Mouse (Mus musculus) forebrain, embryonic 10.5 days (tissue): ENCODE results near the gene Sbsn. TPM values are rescaled to one million over a fixed set of nuclear protein-coding genes. Genes with fewer than 3 reads are reported as not detected.

ENCODE experiments used
- DNase-seq: peaks from one replicate; pipeline ENCODE4 v3.0.0-alpha.2; 2017; ENCODE audit warnings: low spot score; ENCODE audit errors: extremely low spot score
- H3K27ac ChIP-seq: fragments of 300-500 bp; sonication (generic); 2 replicates; pipeline ENCODE4 v1.5.1; 2016; ENCODE audit warnings: mild to moderate bottlenecking
- H3K27me3 ChIP-seq: fragments of 300-500 bp; sonication (generic); 2 replicates; pipeline ENCODE4 v1.6.1; 2016; ENCODE audit warnings: mild to moderate bottlenecking; ENCODE audit not compliant: poor library complexity, severe bottlenecking
- H3K36me3 ChIP-seq: fragments of 300-500 bp; sonication (generic); replicated peaks from 2 replicates; pipeline ENCODE4 v1.6.1; 2016; ENCODE audit warnings: mild to moderate bottlenecking, moderate library complexity
- H3K4me1 ChIP-seq: fragments of 300-500 bp; sonication (generic); 2 replicates; pipeline ENCODE4 v1.6.1; 2016
- H3K4me3 ChIP-seq: fragments of 300-500 bp; sonication (generic); 2 replicates; pipeline ENCODE4 v1.5.1; 2016; ENCODE audit warnings: mild to moderate bottlenecking, moderate library complexity
- H3K9me3 ChIP-seq: fragments of 300-500 bp; sonication (generic); 2 replicates; pipeline ENCODE4 v1.6.1; 2016; ENCODE audit warnings: mild to moderate bottlenecking, moderate library complexity
- WGBS: fragments of 180-500 bp; shearing (Covaris S2); methylation state at CpG from one replicate; pipeline ENCODE4 v1.1.7; 2016; 5-methylcytosine and 5-hydroxymethylcytosine counted together
- polyA plus RNA-seq: library from polyadenylated mRNA; unstranded; fragments of >200 nt; fragmentation: Nextera tagmentation; extraction: Ambion mirVana; gene quantifications from 2 replicates; pipeline ENCODE4 v1.2.1, GENCODE M21; 2016

Gene Sbsn
- polyA plus RNA-seq, 1 experiment from 2014 or later = 0.73 TPM

DNA sequence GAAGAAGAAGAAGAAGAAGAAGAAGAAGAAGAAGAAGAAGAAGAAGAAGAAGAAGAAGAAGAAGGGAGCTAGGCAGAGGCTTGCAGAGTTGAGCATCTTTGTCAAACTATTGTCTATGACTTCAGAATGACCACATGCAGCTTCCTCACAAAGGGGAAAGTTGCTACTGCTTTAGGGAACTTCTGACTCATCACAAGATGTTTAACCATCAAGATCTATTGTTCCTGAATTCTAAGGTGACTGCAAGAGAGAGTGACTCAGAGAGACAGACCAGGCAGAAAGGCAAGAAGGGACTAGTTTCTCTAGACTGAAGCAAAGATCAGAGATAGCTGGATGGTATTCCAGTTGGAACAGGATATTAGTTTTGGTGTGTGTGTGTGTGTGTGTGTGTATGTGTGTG is 43.6 kb downstream of the Sbsn start:
- no peak for DNase-seq
- Histone ChIP-seq H3K4me3 (no peak overlapping the region), H3K27me3 (no peaks in the 10 kb centered on the region), H3K36me3 (no peaks in the 10 kb centered on the region), H3K27ac (no peak overlapping the region), H3K4me1 (no peaks in the 10 kb centered on the region), H3K9me3 (peaks cover 5% of the 10 kb centered on the region; the same call in 1 of the 2 replicates)

DNA sequence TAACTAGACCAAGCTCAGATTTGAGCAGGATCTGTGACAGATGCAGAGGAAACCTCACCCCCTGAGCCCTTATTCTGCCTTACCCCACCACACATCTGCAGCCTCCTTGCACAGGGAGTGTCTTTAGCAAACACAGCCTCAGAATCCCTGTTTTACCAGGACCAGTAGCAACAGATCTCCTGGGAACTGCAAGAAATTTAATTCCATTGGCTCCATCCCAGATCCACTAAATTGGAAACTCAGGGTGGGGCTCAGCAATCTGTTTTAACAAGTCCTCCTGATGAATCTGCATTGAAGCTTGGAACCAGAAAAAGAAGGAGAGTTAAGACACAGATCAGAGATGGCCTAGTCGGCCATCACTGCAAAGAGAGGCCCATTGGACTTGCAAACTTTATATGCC is 45.5 kb downstream of the Sbsn start:
- H3K36me3 ChIP-seq = no peaks in the 10 kb centered on the region
- no peak for DNase-seq
- peaks cover 12% of the 10 kb centered on the region for H3K9me3 ChIP-seq
- no peak overlapping the region for H3K27ac ChIP-seq
- no peak overlapping the region for H3K4me3 ChIP-seq
- no peaks in the 10 kb centered on the region for H3K4me1 ChIP-seq
- WGBS = 91% methylated on average over 1 of the region's 1 CpGs
- no peaks in the 10 kb centered on the region for H3K27me3 ChIP-seq

DNA sequence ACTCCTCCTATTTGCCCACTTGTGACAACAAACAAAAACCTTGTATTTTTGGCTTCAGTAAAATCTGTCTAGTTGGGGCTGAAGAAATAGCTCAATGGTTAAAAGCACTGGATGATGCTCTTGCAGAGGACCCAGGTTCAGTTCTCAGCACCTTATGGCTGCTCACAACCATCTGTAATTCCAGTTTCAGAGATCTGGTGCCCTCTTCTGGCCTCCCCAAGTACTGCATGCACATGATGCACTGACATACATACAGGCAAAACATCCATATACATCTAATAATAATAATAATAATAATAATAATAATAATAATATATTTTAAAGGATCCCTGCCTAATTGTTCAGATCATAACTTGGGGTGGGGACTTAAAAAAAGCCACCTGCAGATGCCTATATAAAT is 49.4 kb downstream of the Sbsn start:
- no peaks in the 10 kb centered on the region for H3K27me3 ChIP-seq
- no peaks in the 10 kb centered on the region for H3K4me1 ChIP-seq
- H3K9me3 ChIP-seq = peaks cover 15% of the 10 kb centered on the region
- H3K36me3 ChIP-seq = no peaks in the 10 kb centered on the region
- H3K4me3 ChIP-seq = no peak overlapping the region
- no peak for DNase-seq
- no peak overlapping the region for H3K27ac ChIP-seq

DNA sequence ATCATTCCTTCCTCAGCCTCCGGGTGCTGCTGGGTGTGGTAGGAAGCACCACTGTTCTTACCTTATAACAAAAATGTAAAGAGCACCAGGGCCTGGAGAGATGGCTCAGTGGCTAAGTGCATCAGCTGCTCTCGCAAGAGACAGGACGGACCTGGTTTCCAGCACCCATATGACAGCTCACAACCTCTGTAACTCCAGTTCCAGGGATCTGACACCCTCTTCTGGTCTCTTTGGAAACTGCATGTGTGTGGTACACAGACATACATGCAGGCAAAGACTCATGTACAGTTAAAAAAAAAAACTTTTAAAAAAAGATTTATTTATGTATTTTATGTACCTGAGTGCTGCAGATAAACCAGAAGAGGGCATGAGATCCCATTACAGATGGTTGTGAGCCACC is 52.0 kb downstream of the Sbsn start:
- no peak for DNase-seq
- Histone ChIP-seq H3K27ac (no peak overlapping the region), H3K27me3 (no peaks in the 10 kb centered on the region), H3K36me3 (no peaks in the 10 kb centered on the region), H3K9me3 (peaks cover 15% of the 10 kb centered on the region), H3K4me3 (no peak overlapping the region), H3K4me1 (no peaks in the 10 kb centered on the region)
- WGBS = 94% methylated on average over 3 of the region's 3 CpGs

DNA sequence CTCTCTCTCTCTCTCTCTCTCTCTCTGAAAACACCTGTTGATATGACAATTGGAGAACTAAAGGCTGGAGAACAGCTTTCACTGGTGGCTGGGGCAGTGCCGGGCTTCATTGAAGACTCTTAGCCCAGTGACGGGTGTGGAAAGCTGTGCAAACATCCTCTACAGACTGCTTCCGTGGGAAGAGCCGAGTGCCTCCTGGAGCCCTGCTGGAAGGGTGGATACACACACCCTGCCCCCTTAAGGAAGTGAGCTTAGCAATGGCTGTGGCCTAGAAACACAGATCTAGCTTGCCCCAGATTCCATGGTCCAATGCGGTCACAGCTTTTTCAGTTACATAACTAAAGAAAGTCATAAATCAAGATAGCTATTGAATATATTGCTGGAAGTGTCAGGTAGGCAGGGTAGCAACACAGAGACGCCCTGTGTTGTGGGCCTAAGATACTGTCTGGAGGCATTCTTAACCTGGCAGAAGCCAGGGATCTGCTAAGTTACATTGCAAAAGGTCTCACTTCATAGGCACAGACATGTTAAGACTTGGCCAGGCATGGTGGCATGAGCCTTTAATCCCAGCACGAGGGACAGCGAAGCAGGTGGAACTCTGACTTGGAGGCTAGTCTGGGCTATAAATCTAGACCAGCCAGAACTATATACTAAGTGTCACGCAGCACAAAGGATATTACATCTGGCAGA is 52.9 kb downstream of the Sbsn start:
- H3K27ac ChIP-seq = no peak overlapping the region
- 91% methylated on average over 9 of the region's 9 CpGs for WGBS
- H3K9me3 ChIP-seq = peaks cover 15% of the 10 kb centered on the region
- H3K4me1 ChIP-seq = no peaks in the 10 kb centered on the region
- H3K36me3 ChIP-seq = no peaks in the 10 kb centered on the region
- no peaks in the 10 kb centered on the region for H3K27me3 ChIP-seq
- DNase-seq = no peak
- no peak overlapping the region for H3K4me3 ChIP-seq

Other genes starting within 250 kb of the Sbsn start
- 29.7 and 31.9 TPM in 2 replicates for gene Arhgap33, start 216.4 kb upstream of the Sbsn start, polyA plus RNA-seq
- 4.3 and 4.6 TPM in 2 replicates for gene Hspb6, start 199.3 kb upstream of the Sbsn start, polyA plus RNA-seq
- gene Proser3, start 199.2 kb upstream of the Sbsn start, polyA plus RNA-seq = 15.2 and 16.1 TPM in 2 replicates
- gene Lin37, start 191.6 kb upstream of the Sbsn start, polyA plus RNA-seq = 40.7 and 44.2 TPM in 2 replicates
- 96.1 and 96.7 TPM in 2 replicates for gene U2af1l4, start 188.2 kb upstream of the Sbsn start, polyA plus RNA-seq
- 16.1 and 16.3 TPM in 2 replicates for gene Gm49396, start 188.1 kb upstream of the Sbsn start, polyA plus RNA-seq
- gene Psenen, start 187.8 kb upstream of the Sbsn start, polyA plus RNA-seq = 124 and 126 TPM in 2 replicates
- gene Igflr1, start 186.0 kb upstream of the Sbsn start, polyA plus RNA-seq = 5.9 and 7.1 TPM in 2 replicates
- 10.1 and 10.4 TPM in 2 replicates for gene Kmt2b, start 162.7 kb upstream of the Sbsn start, polyA plus RNA-seq
- 0.09 and 0.20 TPM in 2 replicates for gene Zbtb32, start 152.6 kb upstream of the Sbsn start, polyA plus RNA-seq
- 0.68 and 0.71 TPM in 2 replicates for gene Upk1a, start 138.6 kb upstream of the Sbsn start, polyA plus RNA-seq
- gene Cox6b1, start 125.3 kb upstream of the Sbsn start, polyA plus RNA-seq = 762 and 774 TPM in 2 replicates
- gene Etv2, start 115.6 kb upstream of the Sbsn start, polyA plus RNA-seq = 0.30 TPM in 1 of 2 replicates, not detected in the other
- 119 and 129 TPM in 2 replicates for gene Rbm42, start 101.2 kb upstream of the Sbsn start, polyA plus RNA-seq
- gene Haus5, start 86.5 kb upstream of the Sbsn start, polyA plus RNA-seq = 90.2 and 91.9 TPM in 2 replicates
- not detected in 2 replicates for gene Pmis2, start 79.9 kb upstream of the Sbsn start, polyA plus RNA-seq
- not detected in 2 replicates for gene 2200002J24Rik, start 52.5 kb upstream of the Sbsn start, polyA plus RNA-seq
- 1.1 and 1.4 TPM in 2 replicates for gene Atp4a, start 39.3 kb upstream of the Sbsn start, polyA plus RNA-seq
- gene Tmem147, start 21.9 kb upstream of the Sbsn start, polyA plus RNA-seq = 154 and 158 TPM in 2 replicates
- gene Gapdhs, start 7.8 kb upstream of the Sbsn start, polyA plus RNA-seq = 0.16 and 0.48 TPM in 2 replicates
- not detected in 2 replicates for gene Dmkn, start 12.3 kb downstream of the Sbsn start, polyA plus RNA-seq
- not detected in 2 replicates for gene Krtdap, start 36.4 kb downstream of the Sbsn start, polyA plus RNA-seq
- gene Ffar2, start 72.3 kb downstream of the Sbsn start, polyA plus RNA-seq = not detected in 2 replicates
- not detected in 2 replicates for gene Ffar3, start 104.7 kb downstream of the Sbsn start, polyA plus RNA-seq
- gene Ffar1, start 110.1 kb downstream of the Sbsn start, polyA plus RNA-seq = not detected in 2 replicates
- gene Cd22, start 128.9 kb downstream of the Sbsn start, polyA plus RNA-seq = not detected in 2 replicates
- gene Mag, start 163.4 kb downstream of the Sbsn start, polyA plus RNA-seq = 0.35 and 0.38 TPM in 2 replicates
- not detected in 2 replicates for gene Hamp2, start 173.2 kb downstream of the Sbsn start, polyA plus RNA-seq
- not detected in 2 replicates for gene Hamp, start 192.6 kb downstream of the Sbsn start, polyA plus RNA-seq
- gene Usf2, start 205.3 kb downstream of the Sbsn start, polyA plus RNA-seq = 24.1 and 25.6 TPM in 2 replicates
- 41.9 and 45.9 TPM in 2 replicates for gene Lsr, start 222.0 kb downstream of the Sbsn start, polyA plus RNA-seq
- gene Fam187b, start 222.3 kb downstream of the Sbsn start, polyA plus RNA-seq = 2.1 and 2.3 TPM in 2 replicates